ENCODE assay signal across 8 mouse cellular contexts in the genomic region with DNA sequence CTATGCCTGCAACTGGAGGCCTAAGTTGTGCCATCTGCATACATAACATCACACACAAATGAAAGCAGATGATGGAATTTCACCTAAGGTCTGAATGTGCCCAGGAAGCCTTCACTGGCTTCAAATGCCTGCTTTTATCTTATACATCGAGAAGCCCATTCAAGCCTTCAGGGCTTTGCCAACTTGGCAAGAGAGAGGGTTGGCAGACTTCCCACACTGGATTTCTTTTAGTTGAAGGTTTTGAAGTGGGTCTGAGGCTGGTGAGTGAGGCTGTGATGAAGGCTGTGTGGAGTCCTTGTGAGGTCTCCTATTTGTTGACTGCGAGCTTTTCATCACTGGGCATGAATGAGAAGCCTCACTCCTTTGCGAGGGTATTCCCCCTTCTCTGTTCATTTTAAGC.
DNase-seq lines count a peak whose midpoint lies in the region; ATAC-seq and TF ChIP-seq lines count a peak whose summit lies in the region.

No protein-coding gene starts in this region.

- ATAC-seq in liver, embryonic 12.5 days, result no peak

- no peaks in the 10 kb centered on the region for H3K9me3 ChIP-seq in liver, embryonic 12.5 days (replicated peaks)

- H3K36me3 ChIP-seq in liver, adult 2 months (ENCODE audit: control insufficient read depth, insufficient read depth, low read length), result no peaks in the 10 kb centered on the region
- no peaks in the 10 kb centered on the region for H3K36me3 ChIP-seq in liver, embryonic 12.5 days

- no peak overlapping the region for H3K4me3 ChIP-seq in liver, adult 2 months (ENCODE audit: insufficient read depth, low read depth, low read length)
- H3K4me3 ChIP-seq in liver, embryonic 12.5 days, result no peak overlapping the region

- intact Hi-C loops in heart, postnatal 14 days (cut with DNase I), result no loop called here
- intact Hi-C loops in left cerebral cortex, postnatal 14 days (cut with DNase I), result no loop called here

- H3K4me2 ChIP-seq in liver, embryonic 12.5 days, result no peak overlapping the region

- whole genome bisulfite sequencing in liver, adult 2 months, result 55% methylated on average over 3 of the region's 3 CpGs
- WGBS in liver, embryonic 12.5 days (ENCODE audit: insufficient replicate concordance), result 64% methylated on average over 3 of the region's 3 CpGs

- H3K9ac ChIP-seq in liver, adult 2 months (ENCODE audit: low read depth, low read length), result no peak overlapping the region
- H3K9ac ChIP-seq in liver, embryonic 12.5 days, result no peak overlapping the region

- peak; percentile 16 for DNase-seq in liver, adult 2 months (ENCODE audit: extremely low read depth, low read depth, low spot score)
- peak; percentile 49 to 50 for DNase-seq in cerebellum, adult 18-20 months
- peak; percentile 4 to 41 for DNase-seq in heart, postnatal 14 days
- peak; percentile 55 to 71 for DNase-seq in left cerebral cortex, postnatal 14 days (ENCODE audit: low spot score in 2 of 2)
- DNase-seq in retina, postnatal 7 days (ENCODE audit: low read depth, low spot score), result peak; percentile 5
- no peak for DNase-seq in thymus, postnatal 0 days (ENCODE audit: low spot score)
- DNase-seq in gastrocnemius, adult 8-10 months (ENCODE audit: low spot score in 2 of 2), result no peak

- no peak overlapping the region for H3K27ac ChIP-seq in liver, adult 2 months (replicated peaks; ENCODE audit: insufficient read depth, low read depth, low read length)
- no peak overlapping the region for H3K27ac ChIP-seq in liver, embryonic 12.5 days

- H3K4me1 ChIP-seq in liver, adult 2 months (ENCODE audit: control insufficient read depth, insufficient read depth, low read length), result no peaks in the 10 kb centered on the region
- no peaks in the 10 kb centered on the region for H3K4me1 ChIP-seq in liver, embryonic 12.5 days

- H3K27me3 ChIP-seq in liver, adult 2 months (ENCODE audit: control insufficient read depth, insufficient read depth, low read length), result no peaks in the 10 kb centered on the region
- no peaks in the 10 kb centered on the region for H3K27me3 ChIP-seq in liver, embryonic 12.5 days (replicated peaks)

- no peak for TF ChIP-seq POLR2A in liver, adult 2 months (IDR thresholded peaks at IDR 0.05; ENCODE audit: extremely low read depth, insufficient read depth, low read length)

- H3K79me2 ChIP-seq in liver, adult 2 months (ENCODE audit: control insufficient read depth, insufficient read depth, low read length), result no peaks in the 10 kb centered on the region

- TF ChIP-seq CTCF in liver, adult 2 months (IDR thresholded peaks at IDR 0.05; ENCODE audit: low read depth, low read length), result no peak

Comparison
In these comparisons a context has a peak if more than half of its experiments do, and no peak if none do; other contexts are left out.
1. DNase-seq: peak in liver, adult 2 months (single experiment), cerebellum, adult 18-20 months (2 of 2), heart, postnatal 14 days (2 of 2), left cerebral cortex, postnatal 14 days (2 of 2) and retina, postnatal 7 days (single experiment); none in thymus, postnatal 0 days (single experiment) and gastrocnemius, adult 8-10 months (0 of 2).